Mouse (Mus musculus) olfactory bulb, adult 2 months (tissue): Measurements from ENCODE around the gene Srcin1. TPM values are rescaled to one million over a fixed set of nuclear protein-coding genes. Genes with fewer than 3 reads are reported as not detected.

Source experiments
- H3K27ac ChIP-seq: fragments of 200-500 bp; 2 replicates; pipeline ENCODE4 v1.5.1; 2012; ENCODE audit warnings: low read depth, low read length; ENCODE audit not compliant: insufficient read depth
- H3K4me1 ChIP-seq: fragments of 200-500 bp; 2 replicates; pipeline ENCODE4 v1.6.1; 2012; ENCODE audit warnings: low read length; ENCODE audit not compliant: control insufficient read depth, insufficient read depth
- H3K4me3 ChIP-seq: fragments of 200-500 bp; 2 replicates; pipeline ENCODE4 v1.5.1; 2012; ENCODE audit warnings: mild to moderate bottlenecking, low read depth, low read length, moderate library complexity; ENCODE audit not compliant: insufficient read depth
- CTCF ChIP-seq: fragments of 200-500 bp; IDR thresholded peaks from 2 replicates; pipeline ENCODE4 v1.5.1; 2012; ENCODE audit warnings: low read depth, mild to moderate bottlenecking, low read length, moderate library complexity; ENCODE audit not compliant: insufficient read depth
- POLR2A ChIP-seq: fragments of 200-500 bp; IDR thresholded peaks from 2 replicates; pipeline ENCODE4 v1.6.1; 2012; ENCODE audit warnings: mild to moderate bottlenecking, low read depth, low read length, moderate library complexity; ENCODE audit not compliant: insufficient read depth
- WGBS: fragments of 180-500 bp; shearing (Covaris S2); methylation state at CpG from one replicate; pipeline ENCODE4 v1.1.7; 2018; 5-methylcytosine and 5-hydroxymethylcytosine counted together
- polyA plus RNA-seq: library from polyadenylated mRNA; stranded (reverse); fragments of >200 nt; gene quantifications from 2 replicates; pipeline ENCODE4 v1.2.4, GENCODE M21; 2012; ENCODE audit warnings: low replicate concordance; ENCODE audit not compliant: missing spikeins, insufficient read depth, insufficient read length

Srcin1 gene
- polyA plus RNA-seq, 1 experiment: not detected

- H3K4me1 ChIP-seq: peaks cover 16% of the 10 kb centered on the region
- TF ChIP-seq POLR2A: no peak
- no peak for TF ChIP-seq CTCF
- no peak overlapping the region for H3K4me3 ChIP-seq
- WGBS: 88% methylated on average over 6 of the region's 6 CpGs
- no peak overlapping the region for H3K27ac ChIP-seq
These were observed 104.7 kb downstream of the Srcin1 start for GRCm38 (mm10) chr11:97471276-97471675.

DNA sequence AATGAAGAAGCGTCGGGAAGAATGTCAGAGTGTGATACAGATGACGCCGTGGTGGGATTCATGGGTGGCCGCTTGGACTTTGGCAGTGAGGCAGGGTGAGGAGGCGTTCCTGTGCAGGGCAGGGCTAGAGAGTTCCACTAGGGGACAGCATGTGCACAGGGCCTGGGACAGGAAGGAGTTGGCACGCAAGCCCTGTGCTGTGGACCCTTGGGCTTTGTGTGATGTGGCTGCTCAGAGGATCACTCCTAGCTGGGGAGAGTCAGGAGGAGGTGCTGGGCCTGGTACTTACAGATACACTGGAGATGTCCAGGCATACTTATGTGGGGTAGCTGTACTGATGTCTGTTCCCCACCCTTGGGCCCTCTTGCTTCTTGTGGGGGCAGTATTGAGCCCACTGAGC lies 106.2 kb downstream of the Srcin1 start:
- Histone ChIP-seq H3K4me1 (peaks cover 13% of the 10 kb centered on the region), H3K4me3 (no peak overlapping the region), H3K27ac (no peak overlapping the region)
- TF ChIP-seq POLR2A: no peak
- TF ChIP-seq CTCF: no peak
- WGBS: 94% methylated on average over 7 of the region's 7 CpGs

DNA sequence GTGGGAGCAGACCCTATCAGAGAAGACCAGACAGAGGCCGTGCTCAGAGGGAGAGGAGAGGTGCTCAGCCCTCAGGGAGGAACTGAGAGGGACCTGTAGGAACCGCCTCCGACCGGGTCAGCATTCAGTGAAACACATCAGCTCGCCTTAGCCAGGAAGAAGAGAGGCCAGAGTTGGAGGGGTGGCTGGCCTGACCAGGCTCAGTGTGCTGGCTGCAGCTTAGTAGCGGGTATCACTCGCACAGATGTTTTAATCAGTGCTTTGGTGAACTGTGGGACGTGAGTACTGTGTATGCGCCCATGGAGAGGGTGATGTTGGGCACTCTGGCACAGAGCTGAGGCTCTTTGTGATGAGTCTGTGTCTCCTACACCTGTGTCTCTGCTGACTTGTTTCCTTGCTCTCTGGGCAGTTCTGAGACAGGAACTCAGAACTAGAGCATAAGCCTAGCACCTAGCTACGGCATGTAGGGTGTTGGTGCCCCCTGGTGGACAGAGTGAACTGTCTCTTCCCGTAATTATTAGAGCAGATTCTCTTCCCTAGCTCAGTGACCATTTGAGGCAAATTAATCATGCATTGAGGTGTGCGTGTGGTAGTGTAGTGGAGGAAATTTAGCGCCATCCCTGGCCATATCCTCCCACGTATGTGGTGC lies 107.2 kb downstream of the Srcin1 start:
- WGBS: 46% methylated on average over 14 of the region's 14 CpGs
- Histone ChIP-seq H3K27ac (no peak overlapping the region), H3K4me1 (peaks cover 13% of the 10 kb centered on the region), H3K4me3 (no peak overlapping the region)
- TF ChIP-seq POLR2A: no peak
- TF ChIP-seq CTCF: no peak

GRCm38 (mm10) chr11:97466444-97467160 lies 109.4 kb downstream of the Srcin1 start:
- Histone ChIP-seq H3K4me3 (no peak overlapping the region), H3K4me1 (peaks cover 13% of the 10 kb centered on the region), H3K27ac (no peak overlapping the region)
- TF ChIP-seq POLR2A (no peak), CTCF (no peak)
- 51% methylated on average over 10 of the region's 10 CpGs for WGBS

- no peak overlapping the region for H3K27ac ChIP-seq
- H3K4me3 ChIP-seq: no peak overlapping the region
- H3K4me1 ChIP-seq: peaks cover 13% of the 10 kb centered on the region
- WGBS: 81% methylated on average over 12 of the region's 12 CpGs
- TF ChIP-seq CTCF (no peak), POLR2A (no peak)
These were observed 110.0 kb downstream of the Srcin1 start for GRCm38 (mm10) chr11:97465957-97466356.

DNA sequence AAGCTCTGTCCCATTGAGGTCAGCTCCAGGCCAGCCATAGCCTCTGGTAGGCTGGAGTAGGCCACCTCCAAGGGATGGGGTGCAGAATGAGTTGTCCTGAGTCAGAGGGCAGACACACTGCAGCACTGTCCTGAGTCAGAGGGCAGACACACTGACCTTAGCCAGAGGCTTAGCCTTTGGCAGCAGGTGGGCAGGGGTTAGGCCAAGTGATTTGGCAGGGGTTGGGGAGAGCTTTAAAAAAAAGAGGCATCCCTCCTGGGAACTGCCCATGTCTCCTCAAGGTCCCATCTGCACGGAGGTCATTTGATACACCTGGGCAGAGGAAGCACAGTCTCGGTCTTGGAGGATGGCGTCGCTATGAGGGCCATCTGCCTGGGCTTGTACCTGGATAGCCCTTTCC lies 112.0 kb downstream of the Srcin1 start:
- 90% methylated on average over 4 of the region's 4 CpGs for WGBS
- no peak for TF ChIP-seq CTCF
- TF ChIP-seq POLR2A: no peak
- Histone ChIP-seq H3K4me1 (peaks cover 13% of the 10 kb centered on the region), H3K27ac (no peak overlapping the region), H3K4me3 (no peak overlapping the region)

- TF ChIP-seq POLR2A: no peak
- TF ChIP-seq CTCF: no peak
- no peak overlapping the region for H3K27ac ChIP-seq
- no peak overlapping the region for H3K4me3 ChIP-seq
- peaks cover 8% of the 10 kb centered on the region for H3K4me1 ChIP-seq
- WGBS: 70% methylated on average over 33 of the region's 33 CpGs
These were observed 112.8 kb downstream of the Srcin1 start for GRCm38 (mm10) chr11:97463166-97463565.

DNA sequence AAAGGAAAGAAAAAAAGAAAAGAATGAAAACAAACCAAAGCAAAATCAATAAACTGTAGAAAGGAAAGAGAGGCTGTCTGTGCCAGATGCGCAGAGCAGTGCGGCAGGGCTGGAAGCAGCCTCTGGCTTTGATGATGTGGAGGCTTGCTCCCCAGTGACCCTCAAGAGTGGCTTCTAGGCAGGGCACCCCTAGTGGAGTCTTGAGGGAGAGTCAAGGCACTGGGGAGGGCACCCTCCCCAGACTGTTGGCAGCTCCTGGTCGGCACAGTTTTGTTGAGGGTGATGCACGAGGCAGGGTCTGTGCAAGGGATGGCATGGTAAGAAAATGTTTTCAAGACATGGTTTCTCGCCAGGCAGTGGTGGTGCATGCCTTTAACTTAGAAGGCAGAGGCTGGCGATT lies 113.4 kb downstream of the Srcin1 start:
- Histone ChIP-seq H3K27ac (no peak overlapping the region), H3K4me3 (no peak overlapping the region), H3K4me1 (peaks cover 8% of the 10 kb centered on the region)
- no peak for TF ChIP-seq CTCF
- 81% methylated on average over 6 of the region's 6 CpGs for WGBS

- H3K4me3 ChIP-seq: no peak overlapping the region
- peaks cover 12% of the 10 kb centered on the region for H3K4me1 ChIP-seq
- TF ChIP-seq CTCF: no peak
- no peak for TF ChIP-seq POLR2A
- 96% methylated on average over 3 of the region's 3 CpGs for WGBS
- no peak overlapping the region for H3K27ac ChIP-seq
These were observed 114.6 kb downstream of the Srcin1 start for GRCm38 (mm10) chr11:97461307-97461820.

Other genes starting within 250 kb of the Srcin1 start
- not detected in 2 replicates for gene Gpr179, start 224.1 kb downstream of the Srcin1 start, polyA plus RNA-seq
- gene Socs7, start 213.6 kb downstream of the Srcin1 start, polyA plus RNA-seq: not detected in 2 replicates
- not detected in 2 replicates for gene Arhgap23, start 160.7 kb downstream of the Srcin1 start, polyA plus RNA-seq
- gene 4933428G20Rik, start 75.8 kb downstream of the Srcin1 start, polyA plus RNA-seq: not detected in 2 replicates
- not detected in 2 replicates for gene Epop, start 53.5 kb upstream of the Srcin1 start, polyA plus RNA-seq
- 69.4 and 106 TPM in 2 replicates for gene Mllt6, start 87.2 kb upstream of the Srcin1 start, polyA plus RNA-seq
- gene Cisd3, start 109.6 kb upstream of the Srcin1 start, polyA plus RNA-seq: not detected in 2 replicates
- not detected in 2 replicates for gene Pcgf2, start 124.3 kb upstream of the Srcin1 start, polyA plus RNA-seq
- not detected in 2 replicates for gene Psmb3, start 127.2 kb upstream of the Srcin1 start, polyA plus RNA-seq
- gene Pip4k2b, start 168.5 kb upstream of the Srcin1 start, polyA plus RNA-seq: not detected in 2 replicates
- not detected in 2 replicates for gene Cwc25, start 190.4 kb upstream of the Srcin1 start, polyA plus RNA-seq
- gene 1700001P01Rik, start 199.7 kb upstream of the Srcin1 start, polyA plus RNA-seq: not detected in 2 replicates
- gene Rpl23, start 206.3 kb upstream of the Srcin1 start, polyA plus RNA-seq: 695 TPM in 1 of 2 replicates, not detected in the other
- not detected in 2 replicates for gene Lasp1, start 222.8 kb upstream of the Srcin1 start, polyA plus RNA-seq